Mouse (Mus musculus) kidney, adult 9 months (tissue): ENCODE measurements around the gene Hmbs.

Experiments used
- DNase-seq: peaks from one replicate; pipeline ENCODE4 v3.0.0; 2022

Hmbs gene

GRCm38 (mm10) chr9:44287003-44287400, 57.0 kb downstream of the Hmbs start:
- DNase-seq = no peak
